Mouse (Mus musculus) intestine, embryonic 14.5 days (tissue): ENCODE data around the gene Rtn2. TPM values are rescaled to one million over a fixed set of nuclear protein-coding genes. Genes with fewer than 3 reads are reported as not detected.

Experiments used
- ATAC-seq: fragments of 200-750 bp; cut with Nextera tagmentation; replicated peaks from 2 replicates; pipeline ENCODE4 v1.8.0; 2017; ENCODE audit warnings: low read depth, moderate number of reproducible peaks, moderate TSS enrichment, moderate library complexity; ENCODE audit not compliant: low FRiP score, low TSS enrichment
- DNase-seq: peaks from one replicate; pipeline ENCODE4 v3.0.0-alpha.2; 2018; ENCODE audit warnings: low spot score
- H3K27ac ChIP-seq: fragments of 300-500 bp; sonication (generic); 2 replicates; pipeline ENCODE4 v1.5.1; 2014; ENCODE audit warnings: low read depth, mild to moderate bottlenecking, control low read depth
- H3K27me3 ChIP-seq: fragments of 300-500 bp; sonication (generic); replicated peaks from 2 replicates; pipeline ENCODE4 v1.6.1; 2014; ENCODE audit warnings: low read length, control low read depth; ENCODE audit not compliant: control insufficient read depth, insufficient read depth
- H3K36me3 ChIP-seq: fragments of 300-500 bp; sonication (generic); 2 replicates; pipeline ENCODE4 v1.6.1; 2014; ENCODE audit warnings: low read length, control low read depth; ENCODE audit not compliant: control insufficient read depth, insufficient read depth
- H3K4me1 ChIP-seq: fragments of 300-500 bp; sonication (generic); replicated peaks from 2 replicates; pipeline ENCODE4 v1.6.1; 2014; ENCODE audit warnings: low read length, control low read depth, mixed read lengths; ENCODE audit not compliant: control insufficient read depth, insufficient read depth
- H3K4me2 ChIP-seq: fragments of 300-500 bp; sonication (generic); 2 replicates; pipeline ENCODE4 v1.6.1; 2014; ENCODE audit warnings: low read length
- H3K4me3 ChIP-seq: fragments of 300-500 bp; sonication (generic); 2 replicates; pipeline ENCODE4 v1.5.1; 2014; ENCODE audit warnings: low read depth, low read length, control low read depth, mixed read lengths
- H3K9ac ChIP-seq: fragments of 300-500 bp; sonication (generic); 2 replicates; pipeline ENCODE4 v1.6.1; 2014; ENCODE audit warnings: mild to moderate bottlenecking, low read length
- H3K9me3 ChIP-seq: fragments of 300-500 bp; sonication (generic); 2 replicates; pipeline ENCODE4 v1.6.1; 2016; ENCODE audit warnings: low read length, control low read depth; ENCODE audit not compliant: control insufficient read depth
- WGBS: fragments of 180-500 bp; shearing (Covaris S2); extraction: QIAGEN DNeasy Blood & Tissue Kit; methylation state at CpG from one replicate; pipeline ENCODE4 v1.1.7; 2014; 5-methylcytosine and 5-hydroxymethylcytosine counted together
- polyA plus RNA-seq: library from polyadenylated mRNA; unstranded; fragments of >200 nt; fragmentation: Nextera tagmentation; extraction: Ambion mirVana; gene quantifications from 2 replicates; pipeline ENCODE4 v1.2.1, GENCODE M21; 2014

Rtn2 gene
- polyA plus RNA-seq, result 12.2 and 14.3 TPM in 2 replicates

DNA sequence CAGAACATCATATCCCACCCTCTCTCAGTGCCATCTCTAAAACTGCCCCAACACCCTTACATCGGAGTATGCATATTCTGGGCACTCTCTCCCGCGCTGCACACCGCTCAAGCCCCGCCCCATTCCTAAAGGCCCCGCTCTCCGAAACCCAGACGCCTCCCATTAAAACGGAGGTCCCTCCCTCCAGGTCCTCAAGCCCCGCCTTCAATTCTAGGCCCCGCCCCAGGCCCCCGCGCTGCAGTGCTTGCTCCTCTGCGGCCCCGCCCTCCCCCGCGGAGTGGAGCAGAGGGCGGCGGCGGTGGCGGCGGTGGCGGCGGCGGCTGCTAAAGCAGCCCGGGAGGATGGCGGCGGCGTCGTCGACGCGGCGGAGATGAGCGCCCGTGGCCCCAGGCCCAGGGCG lies at the start of gene Rtn2:
TSS of gene Rtn2 (plus strand) at position 240 of the 400 bp plus-strand sequence.
- H3K4me1 ChIP-seq, result 0 out of 2 replicates have a peak, but pooled peaks cover 5% of the 10 kb centered on the region
- H3K27me3 ChIP-seq, result peaks cover 49% of the 10 kb centered on the region
- ATAC-seq (peak; percentile 66), DNase-seq (peak; percentile 86)
- H3K4me2 ChIP-seq, result peak within 1 kb of the TSS; percentile 96
- peak within 1 kb of the TSS; percentile 41 for H3K9ac ChIP-seq
- H3K27ac ChIP-seq, result no peak within 1 kb of the TSS
- H3K9me3 ChIP-seq, result no peaks in the 10 kb centered on the region
- H3K36me3 ChIP-seq, result no peaks in the 10 kb centered on the region
- peak within 1 kb of the TSS; percentile 55 for H3K4me3 ChIP-seq
- under 1% methylated on average over 37 of the region's 37 CpGs for WGBS

DNA sequence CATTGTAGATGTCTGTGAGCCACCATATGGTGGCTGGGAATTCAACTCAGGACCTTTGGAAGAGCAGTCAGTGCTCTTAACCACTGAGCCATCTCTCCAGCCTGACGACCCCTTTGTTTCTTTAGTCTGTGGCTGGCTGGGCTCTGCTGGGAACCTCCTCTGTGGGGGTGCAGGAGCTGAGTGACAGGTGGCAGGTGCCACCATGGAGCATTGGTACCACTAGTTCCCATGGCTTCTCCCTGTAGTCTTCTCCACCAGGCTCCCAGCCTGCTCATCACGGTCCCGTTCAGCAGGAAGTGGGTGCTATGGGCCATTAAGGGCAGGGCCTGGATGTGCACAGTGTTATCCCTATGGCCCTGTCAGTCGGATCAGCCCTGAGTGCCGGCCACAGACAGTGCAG lies 47.8 kb upstream of the Rtn2 start:
- no peak overlapping the region for H3K27ac ChIP-seq
- ATAC-seq (no peak), DNase-seq (no peak)
- no peaks in the 10 kb centered on the region for H3K9me3 ChIP-seq
- no peaks in the 10 kb centered on the region for H3K27me3 ChIP-seq
- H3K36me3 ChIP-seq, result no peaks in the 10 kb centered on the region
- H3K9ac ChIP-seq, result no peak overlapping the region
- peaks cover 11% of the 10 kb centered on the region; the same call in 1 of the 2 replicates for H3K4me1 ChIP-seq
- H3K4me3 ChIP-seq, result no peak overlapping the region
- no peak overlapping the region for H3K4me2 ChIP-seq
- 75% methylated on average over 5 of the region's 5 CpGs for WGBS

DNA sequence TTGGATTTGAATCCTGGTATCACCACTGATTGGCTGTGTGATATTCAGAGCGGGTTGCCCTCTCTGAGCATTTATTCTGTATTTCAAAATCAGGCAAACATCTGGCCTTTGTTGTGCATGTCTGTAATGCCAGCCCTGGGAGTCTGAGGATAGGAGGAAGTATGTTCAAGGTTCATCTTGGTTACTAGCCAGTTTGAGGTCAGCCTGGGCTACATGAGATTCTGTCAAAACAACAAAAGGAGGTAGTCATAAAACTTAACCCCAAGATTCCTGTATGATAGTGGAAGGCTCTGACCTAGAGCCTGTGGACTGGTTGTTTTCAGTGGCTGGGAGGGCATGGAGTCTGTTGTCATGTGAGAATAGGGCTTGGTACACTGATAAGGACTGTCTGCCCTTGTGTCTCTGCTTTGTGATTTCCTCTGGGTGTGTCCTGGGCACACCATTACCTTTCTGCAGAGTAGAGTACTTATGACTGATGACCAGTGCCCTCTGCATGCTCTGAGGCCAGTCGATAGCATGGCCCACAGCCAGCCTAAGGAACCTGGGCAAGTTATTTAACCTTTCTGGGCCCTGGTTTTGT lies 47.2 kb upstream of the Rtn2 start:
- Histone ChIP-seq H3K27ac (no peak overlapping the region), H3K9ac (no peak overlapping the region), H3K4me2 (no peak overlapping the region), H3K9me3 (no peaks in the 10 kb centered on the region), H3K4me3 (no peak overlapping the region), H3K27me3 (no peaks in the 10 kb centered on the region), H3K4me1 (peaks cover 10% of the 10 kb centered on the region; the same call in 1 of the 2 replicates), H3K36me3 (no peaks in the 10 kb centered on the region)
- 89% methylated on average over 2 of the region's 2 CpGs for WGBS
- ATAC-seq (no peak), DNase-seq (no peak)

DNA sequence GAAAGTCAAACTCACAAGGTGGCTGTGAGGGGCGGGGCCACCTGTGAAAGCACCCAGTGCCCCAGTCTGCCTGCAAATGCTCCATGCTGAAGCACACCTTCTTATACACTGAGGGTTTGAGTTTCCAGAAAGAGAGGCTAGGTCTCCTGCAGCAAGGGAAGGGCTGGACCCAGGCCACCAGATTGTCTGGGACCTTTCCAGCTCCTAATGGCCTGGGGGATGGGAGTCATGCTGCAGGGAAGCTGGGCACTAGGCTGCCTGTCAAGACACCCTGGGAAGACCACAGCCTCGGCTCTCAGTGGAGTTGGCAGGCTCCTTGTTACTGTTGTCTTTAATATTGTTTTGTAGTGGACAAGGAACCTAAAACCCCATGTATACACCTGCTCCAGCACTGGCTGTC lies 46.0 kb upstream of the Rtn2 start:
- Histone ChIP-seq H3K27ac (no peak overlapping the region), H3K27me3 (no peaks in the 10 kb centered on the region), H3K36me3 (no peaks in the 10 kb centered on the region), H3K9ac (no peak overlapping the region), H3K4me3 (no peak overlapping the region), H3K4me1 (peaks cover 10% of the 10 kb centered on the region; the same call in 1 of the 2 replicates), H3K4me2 (no peak overlapping the region), H3K9me3 (no peaks in the 10 kb centered on the region)
- DNase-seq (no peak), ATAC-seq (no peak)
- WGBS, result 75% methylated on average over 2 of the region's 2 CpGs

DNA sequence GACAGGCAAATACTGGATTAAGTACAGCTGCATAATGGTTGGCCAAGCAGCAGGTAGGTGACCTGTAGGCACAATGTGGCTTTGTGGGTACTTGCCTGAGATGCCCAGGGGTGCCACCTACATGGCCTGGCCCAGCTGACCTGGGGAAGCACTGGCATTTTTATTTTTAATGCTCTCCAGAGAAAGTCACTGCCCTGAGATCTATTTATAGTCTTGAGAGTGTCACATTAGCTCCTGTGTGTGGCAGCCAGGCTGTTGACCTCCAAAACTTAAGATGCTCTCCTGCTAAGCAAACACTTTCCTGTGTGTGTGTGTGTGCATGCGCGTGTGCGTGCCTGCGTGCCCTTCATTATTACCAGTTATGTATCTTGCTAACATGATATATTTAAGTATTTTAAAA lies 44.1 kb upstream of the Rtn2 start:
- no peak for DNase-seq
- WGBS, result 98% methylated on average over 4 of the region's 4 CpGs
- Histone ChIP-seq H3K4me2 (no peak overlapping the region), H3K27me3 (no peaks in the 10 kb centered on the region), H3K9ac (no peak overlapping the region), H3K36me3 (no peaks in the 10 kb centered on the region), H3K4me3 (no peak overlapping the region), H3K27ac (no peak overlapping the region), H3K9me3 (no peaks in the 10 kb centered on the region), H3K4me1 (peaks cover 10% of the 10 kb centered on the region; the same call in 1 of the 2 replicates)
- ATAC-seq, result no peak

DNA sequence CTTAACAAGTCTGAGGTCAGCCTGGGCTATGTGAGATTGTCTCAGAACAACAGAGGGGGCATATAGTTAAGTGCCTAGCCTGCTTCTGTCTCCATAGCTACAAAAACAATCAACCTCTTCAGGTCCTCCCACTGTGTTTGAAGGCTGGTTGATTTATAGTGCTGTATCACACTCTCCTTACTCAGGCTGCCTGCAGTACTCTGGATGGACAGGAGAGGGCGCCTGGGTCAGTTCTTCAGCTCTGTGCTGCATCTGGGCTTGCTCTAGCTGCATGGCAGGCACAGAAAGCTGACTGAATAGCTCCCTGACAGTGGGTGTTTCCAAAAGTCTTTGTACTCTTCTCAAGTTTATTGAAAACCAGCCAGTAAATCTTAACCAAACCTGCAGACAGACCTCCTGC lies 43.0 kb upstream of the Rtn2 start:
- ATAC-seq (peak; percentile 86), DNase-seq (peak; percentile 98)
- H3K9me3 ChIP-seq, result no peaks in the 10 kb centered on the region
- H3K9ac ChIP-seq, result no peak overlapping the region
- H3K36me3 ChIP-seq, result no peaks in the 10 kb centered on the region
- no peak overlapping the region for H3K4me2 ChIP-seq
- no peaks in the 10 kb centered on the region for H3K27me3 ChIP-seq
- H3K27ac ChIP-seq, result peak overlapping the region; percentile 14; the same call in 1 of the 2 replicates
- H3K4me1 ChIP-seq, result peaks cover 10% of the 10 kb centered on the region; the same call in 1 of the 2 replicates
- WGBS, result 0% methylated on average over 1 of the region's 1 CpGs
- H3K4me3 ChIP-seq, result no peak overlapping the region

DNA sequence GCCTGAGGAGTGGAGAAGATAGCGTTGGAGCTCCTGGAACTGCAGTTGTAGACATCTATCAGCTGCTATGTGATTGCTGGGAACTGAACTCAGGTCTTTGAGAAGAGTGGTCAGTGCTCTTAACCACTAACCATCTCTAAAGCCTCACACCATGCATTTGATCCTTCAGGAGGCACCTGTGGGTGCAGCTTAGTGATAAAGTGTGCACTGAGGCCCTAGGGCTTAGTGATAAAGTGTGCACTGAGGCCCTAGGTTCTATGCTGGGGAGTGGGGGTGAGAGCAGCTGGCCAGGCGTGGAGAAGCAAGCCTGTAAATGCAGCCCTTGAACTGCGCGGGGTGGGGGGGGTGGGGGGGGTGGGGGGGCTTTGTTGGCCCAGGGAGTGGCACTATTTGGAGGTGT lies 42.4 kb upstream of the Rtn2 start:
- Histone ChIP-seq H3K9ac (no peak overlapping the region), H3K27ac (peak overlapping the region; percentile 14; the same call in 1 of the 2 replicates)

DNA sequence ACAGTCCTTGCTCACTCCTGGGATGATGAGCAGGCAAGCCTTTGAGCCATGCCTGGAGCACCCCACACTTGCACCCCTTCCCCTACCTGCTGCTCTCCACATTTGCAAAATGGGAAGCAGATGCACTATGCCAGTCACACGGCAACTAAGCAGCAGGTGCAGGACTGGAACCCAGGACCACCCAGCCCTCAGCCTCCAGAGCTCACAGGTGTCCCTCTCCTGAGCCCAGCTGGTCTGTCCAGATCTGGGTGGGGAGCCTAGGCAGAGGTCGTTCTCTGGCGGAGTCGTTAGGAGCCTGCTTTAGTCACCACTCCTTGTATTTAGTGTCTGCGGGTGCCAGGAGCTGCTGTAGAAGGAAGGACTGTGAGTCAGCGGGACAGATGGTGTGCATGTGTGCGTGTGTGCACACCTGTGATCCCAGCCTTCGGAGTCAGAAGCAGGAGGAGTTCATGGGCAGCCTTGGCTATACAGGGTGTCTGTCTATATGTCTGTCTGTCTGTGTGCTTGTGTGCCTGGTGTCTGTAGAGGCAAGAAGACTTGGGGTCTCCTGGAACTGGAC lies 41.4 kb upstream of the Rtn2 start:
- Histone ChIP-seq H3K9me3 (no peaks in the 10 kb centered on the region), H3K4me1 (peaks cover 10% of the 10 kb centered on the region; the same call in 1 of the 2 replicates), H3K4me3 (no peak overlapping the region), H3K27ac (no peak overlapping the region), H3K4me2 (no peak overlapping the region), H3K27me3 (no peaks in the 10 kb centered on the region), H3K36me3 (peaks cover 15% of the 10 kb centered on the region), H3K9ac (no peak overlapping the region)
- 86% methylated on average over 8 of the region's 8 CpGs for WGBS
- no peak for DNase-seq
- no peak for ATAC-seq

More for the DNA sequence above, 42.4 kb upstream of the Rtn2 start:
- 60% methylated on average over 2 of the region's 4 CpGs for WGBS
- Histone ChIP-seq H3K9me3 (no peaks in the 10 kb centered on the region), H3K4me1 (peaks cover 10% of the 10 kb centered on the region; the same call in 1 of the 2 replicates), H3K4me2 (no peak overlapping the region), H3K4me3 (no peak overlapping the region), H3K36me3 (peaks cover 5% of the 10 kb centered on the region), H3K27me3 (no peaks in the 10 kb centered on the region)
- DNase-seq (no peak), ATAC-seq (no peak)

DNA sequence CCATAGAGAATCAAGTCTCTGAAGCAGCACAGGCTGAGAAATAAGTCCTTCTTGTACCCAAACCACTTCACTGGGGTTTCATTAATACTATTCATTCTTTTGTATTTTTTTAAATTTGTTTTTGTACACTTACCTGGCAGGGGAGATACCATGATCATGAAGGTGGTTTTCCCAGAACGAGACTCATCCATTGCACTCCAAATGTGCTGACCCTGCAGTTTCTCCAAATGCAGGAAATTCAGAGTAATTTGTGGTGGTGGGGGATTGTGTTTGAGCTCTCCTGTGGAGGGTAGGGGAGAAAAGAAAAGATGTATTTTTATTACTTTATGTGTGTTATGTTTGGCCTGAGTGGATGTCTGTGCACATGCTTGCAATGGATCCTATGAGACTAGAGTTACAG lies 40.4 kb upstream of the Rtn2 start:
- H3K4me2 ChIP-seq, result no peak overlapping the region
- ATAC-seq (no peak), DNase-seq (no peak)
- H3K9ac ChIP-seq, result no peak overlapping the region
- H3K36me3 ChIP-seq, result peaks cover 19% of the 10 kb centered on the region
- H3K9me3 ChIP-seq, result no peaks in the 10 kb centered on the region
- no peaks in the 10 kb centered on the region for H3K27me3 ChIP-seq
- 0 out of 2 replicates have a peak, but pooled peaks cover 5% of the 10 kb centered on the region for H3K4me1 ChIP-seq
- WGBS, result 93% methylated on average over 1 of the region's 1 CpGs
- no peak overlapping the region for H3K4me3 ChIP-seq
- H3K27ac ChIP-seq, result no peak overlapping the region
